ENCODE assay signal across 8 mouse cellular contexts in the genomic region with DNA sequence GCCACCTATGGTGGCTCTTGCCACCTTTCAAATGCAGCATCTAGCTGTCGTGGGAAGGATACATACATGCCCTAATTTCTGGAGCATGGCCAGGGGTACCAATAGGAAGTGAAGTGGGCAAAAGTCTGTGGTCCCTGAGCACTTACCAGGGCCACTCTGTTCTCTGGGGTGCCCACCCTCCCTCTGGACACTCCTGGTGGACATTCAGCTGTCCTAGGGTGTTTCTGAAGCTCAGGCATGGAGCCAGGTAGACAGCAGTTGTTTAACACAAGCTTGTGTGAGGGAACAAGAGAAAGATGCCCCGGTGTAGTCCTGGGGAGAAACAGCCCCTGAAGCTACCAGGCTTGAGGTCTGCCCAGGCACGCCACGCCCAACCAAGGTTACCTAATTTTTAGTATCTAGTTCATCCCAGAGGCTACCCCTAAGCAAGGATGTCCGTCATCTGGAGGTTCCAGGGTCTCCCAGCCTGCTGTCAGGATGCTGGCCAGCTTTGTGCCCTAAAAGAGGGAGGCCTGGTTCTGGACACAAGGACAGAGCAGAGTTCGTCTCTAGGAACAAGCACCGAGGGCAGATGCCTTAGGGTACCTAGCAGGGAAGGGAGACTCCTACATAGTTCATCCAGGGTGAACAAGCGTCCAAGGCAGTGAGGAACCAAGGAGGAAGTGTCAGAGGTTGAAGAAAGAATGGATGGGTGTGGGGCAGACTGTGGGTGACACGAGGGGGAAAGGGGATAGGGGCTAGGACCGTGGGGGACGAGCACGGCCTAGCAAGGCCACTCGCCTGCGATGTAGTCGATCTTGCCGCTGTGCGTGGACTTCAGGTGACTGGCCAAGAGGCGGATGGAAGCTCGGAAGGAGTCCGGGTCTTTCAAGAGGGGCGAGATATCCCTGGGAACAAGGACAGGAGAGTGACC. TPM values are rescaled to one million over a fixed set of nuclear protein-coding genes. Genes with fewer than 3 reads are reported as not detected.
DNase-seq lines count a peak whose midpoint lies in the region; ATAC-seq and TF ChIP-seq lines count a peak whose summit lies in the region.

No protein-coding gene starts in this region.

- ATAC-seq in neural tube, embryonic 11.5 days (ENCODE audit: insufficient read depth, low FRiP score, low TSS enrichment): no peak
- ATAC-seq in hindbrain, postnatal 0 days: peak; percentile 44
- ATAC-seq in midbrain, postnatal 0 days (ENCODE audit: low FRiP score): peak; percentile 15; the same call in 1 of the 2 replicates

- H3K4me1 ChIP-seq in neural tube, embryonic 11.5 days (ENCODE audit: control insufficient read depth, insufficient read depth, low read length): peaks cover 20% of the 10 kb centered on the region
- peaks cover 24% of the 10 kb centered on the region for H3K4me1 ChIP-seq in hindbrain, postnatal 0 days (ENCODE audit: insufficient read depth, low read length)
- H3K4me1 ChIP-seq in midbrain, postnatal 0 days (ENCODE audit: insufficient read depth, low read length): peaks cover 17% of the 10 kb centered on the region

- H3K9me3 ChIP-seq in neural tube, embryonic 11.5 days (ENCODE audit: control insufficient read depth, low read length): no peaks in the 10 kb centered on the region
- H3K9me3 ChIP-seq in hindbrain, postnatal 0 days (ENCODE audit: low read length): no peaks in the 10 kb centered on the region
- no peaks in the 10 kb centered on the region for H3K9me3 ChIP-seq in midbrain, postnatal 0 days (ENCODE audit: low read length)

- peak; percentile 24 for DNase-seq in adrenal gland, adult 2 months
- DNase-seq in adrenal gland, postnatal 4 days (ENCODE audit: low spot score in 2 of 2): no peak
- no peak for DNase-seq in neural tube, embryonic 11.5 days (ENCODE audit: low spot score)
- no peak for DNase-seq in neural tube, embryonic 10.5 days (ENCODE audit: extremely low spot score, low spot score)
- no peak for DNase-seq in hindbrain, postnatal 0 days (ENCODE audit: low spot score)
- no peak for DNase-seq in midbrain, postnatal 0 days (ENCODE audit: low spot score)
- no peak for DNase-seq in urinary bladder, adult 2 months (ENCODE audit: low spot score)
- no peak for DNase-seq in gastrocnemius, postnatal 4 days (ENCODE audit: low spot score in 2 of 2)

- H3K4me2 ChIP-seq in neural tube, embryonic 11.5 days (ENCODE audit: low read depth): peak overlapping the region; percentile 92
- H3K4me2 ChIP-seq in hindbrain, postnatal 0 days (ENCODE audit: low read depth, low read length): peak overlapping the region; percentile 74
- peak overlapping the region; percentile 91 for H3K4me2 ChIP-seq in midbrain, postnatal 0 days (ENCODE audit: low read depth, low read length, poor library complexity, severe bottlenecking)

- peak overlapping the region; percentile 54; the same call in 1 of the 2 replicates for H3K27ac ChIP-seq in neural tube, embryonic 11.5 days (ENCODE audit: low read depth, low read length)
- H3K27ac ChIP-seq in hindbrain, postnatal 0 days: peak overlapping the region; percentile 70
- H3K27ac ChIP-seq in midbrain, postnatal 0 days (ENCODE audit: low read depth, low read length): peak overlapping the region; percentile 80

- TF ChIP-seq CTCF in hindbrain, postnatal 0 days (IDR thresholded peaks at IDR 0.05; ENCODE audit: low read depth): no peak
- no peak for TF ChIP-seq CTCF in midbrain, postnatal 0 days (IDR thresholded peaks at IDR 0.05)

- H3K9ac ChIP-seq in neural tube, embryonic 11.5 days (ENCODE audit: low read length): peak overlapping the region; percentile 87
- peak overlapping the region; percentile 82 for H3K9ac ChIP-seq in hindbrain, postnatal 0 days (replicated peaks; ENCODE audit: low read length)
- peak overlapping the region; percentile 87 for H3K9ac ChIP-seq in midbrain, postnatal 0 days (replicated peaks; ENCODE audit: low read length, poor library complexity, severe bottlenecking)

- H3K4me3 ChIP-seq in neural tube, embryonic 11.5 days (ENCODE audit: low read depth, low read length): peak overlapping the region; percentile 64
- H3K4me3 ChIP-seq in hindbrain, postnatal 0 days (ENCODE audit: low read length): peak overlapping the region; percentile 45
- H3K4me3 ChIP-seq in midbrain, postnatal 0 days (ENCODE audit: low read depth, low read length): peak overlapping the region; percentile 61

- H3K36me3 ChIP-seq in neural tube, embryonic 11.5 days (ENCODE audit: control insufficient read depth, insufficient read depth, low read length): peaks cover 16% of the 10 kb centered on the region
- no peaks in the 10 kb centered on the region; the same call in 1 of the 2 replicates for H3K36me3 ChIP-seq in hindbrain, postnatal 0 days (ENCODE audit: insufficient read depth, low read length)
- H3K36me3 ChIP-seq in midbrain, postnatal 0 days (ENCODE audit: insufficient read depth, low read length): peaks cover 3% of the 10 kb centered on the region; the same call in 1 of the 2 replicates

- H3K27me3 ChIP-seq in neural tube, embryonic 11.5 days (ENCODE audit: control insufficient read depth, insufficient read depth, low read length): no peaks in the 10 kb centered on the region
- H3K27me3 ChIP-seq in hindbrain, postnatal 0 days (ENCODE audit: insufficient read depth, low read length): no peaks in the 10 kb centered on the region
- H3K27me3 ChIP-seq in midbrain, postnatal 0 days (ENCODE audit: insufficient read depth, low read length): no peaks in the 10 kb centered on the region

- 20% methylated on average over 21 of the region's 21 CpGs for WGBS in neural tube, embryonic 11.5 days
- WGBS in hindbrain, postnatal 0 days: 16% methylated on average over 21 of the region's 21 CpGs
- 16% methylated on average over 21 of the region's 21 CpGs for WGBS in midbrain, postnatal 0 days

RNA-seq across cellular contexts. Expression of a gene that starts 0.7 kb away (rescaled TPM):
- total RNA-seq in adrenal gland, adult 2 months (2021): 100 to 1,000 TPM in 1 of 2 experiments, 10 to 100 TPM in 1; 56.2 to 106 TPM
- 161 and 176 TPM in 2 replicates for polyA plus RNA-seq in adrenal gland, adult 2 months (2012; rRNA removed)
- 10 to 100 TPM; 93.4 to 98.6 TPM for total RNA-seq in adrenal gland, postnatal 4 days (2021)
- polyA plus RNA-seq in neural tube, embryonic 11.5 days (2014; fragmentation: Nextera tagmentation; extraction: Ambion mirVana): 219 and 243 TPM in 2 replicates
- 113 and 123 TPM in 2 replicates for total RNA-seq in hindbrain, postnatal 0 days (2014; rRNA removed)
- 183 and 189 TPM in 2 replicates for polyA plus RNA-seq in hindbrain, postnatal 0 days (2015; fragmentation: Nextera tagmentation; extraction: Ambion mirVana)
- total RNA-seq in midbrain, postnatal 0 days (2014; rRNA removed): 83.9 and 97.2 TPM in 2 replicates
- polyA plus RNA-seq in midbrain, postnatal 0 days (2015; fragmentation: Nextera tagmentation; extraction: Ambion mirVana): 157 and 170 TPM in 2 replicates
- polyA plus RNA-seq in urinary bladder, adult 2 months (2012; rRNA removed): 88.1 and 93.0 TPM in 2 replicates
- total RNA-seq in gastrocnemius, postnatal 4 days (2021): 10 to 100 TPM; 37.0 to 40.0 TPM

RNA-seq across cellular contexts. Expression of a gene that starts 8.2 kb away (rescaled TPM):
- total RNA-seq in adrenal gland, adult 2 months (2021): 1 to 10 TPM; 5.0 to 7.0 TPM
- polyA plus RNA-seq in adrenal gland, adult 2 months (2012; rRNA removed): 19.9 and 22.4 TPM in 2 replicates
- 10 to 100 TPM; 33.2 to 36.6 TPM for total RNA-seq in adrenal gland, postnatal 4 days (2021)
- polyA plus RNA-seq in neural tube, embryonic 11.5 days (2014; fragmentation: Nextera tagmentation; extraction: Ambion mirVana): 34.3 and 37.1 TPM in 2 replicates
- total RNA-seq in hindbrain, postnatal 0 days (2014; rRNA removed): 24.9 and 26.3 TPM in 2 replicates
- polyA plus RNA-seq in hindbrain, postnatal 0 days (2015; fragmentation: Nextera tagmentation; extraction: Ambion mirVana): 10.7 and 11.7 TPM in 2 replicates
- 9.2 and 15.6 TPM in 2 replicates for total RNA-seq in midbrain, postnatal 0 days (2014; rRNA removed)
- 6.4 TPM in 2 replicates for polyA plus RNA-seq in midbrain, postnatal 0 days (2015; fragmentation: Nextera tagmentation; extraction: Ambion mirVana)
- 6.6 and 9.9 TPM in 2 replicates for polyA plus RNA-seq in urinary bladder, adult 2 months (2012; rRNA removed)
- total RNA-seq in gastrocnemius, postnatal 4 days (2021): 10 to 100 TPM; 14.7 to 17.1 TPM

RNA-seq across cellular contexts. Expression of a gene that starts 24.9 kb away (rescaled TPM):
- total RNA-seq in adrenal gland, adult 2 months (2021): 10 to 100 TPM; 15.1 to 26.4 TPM
- 47.5 and 64.7 TPM in 2 replicates for polyA plus RNA-seq in adrenal gland, adult 2 months (2012; rRNA removed)
- 10 to 100 TPM; 49.0 to 52.1 TPM for total RNA-seq in adrenal gland, postnatal 4 days (2021)
- 5.5 and 7.5 TPM in 2 replicates for polyA plus RNA-seq in neural tube, embryonic 11.5 days (2014; fragmentation: Nextera tagmentation; extraction: Ambion mirVana)
- total RNA-seq in hindbrain, postnatal 0 days (2014; rRNA removed): 10.0 and 17.5 TPM in 2 replicates
- 1.2 and 1.3 TPM in 2 replicates for polyA plus RNA-seq in hindbrain, postnatal 0 days (2015; fragmentation: Nextera tagmentation; extraction: Ambion mirVana)
- total RNA-seq in midbrain, postnatal 0 days (2014; rRNA removed): 10.8 and 14.2 TPM in 2 replicates
- polyA plus RNA-seq in midbrain, postnatal 0 days (2015; fragmentation: Nextera tagmentation; extraction: Ambion mirVana): 1.3 and 1.8 TPM in 2 replicates
- polyA plus RNA-seq in urinary bladder, adult 2 months (2012; rRNA removed): 68.9 and 70.9 TPM in 2 replicates
- total RNA-seq in gastrocnemius, postnatal 4 days (2021): 10 to 100 TPM; 51.5 to 54.6 TPM

RNA-seq across cellular contexts. Expression of a gene that starts 35.3 kb away (rescaled TPM):
- 1 to 10 TPM; 6.0 to 7.8 TPM for total RNA-seq in adrenal gland, adult 2 months (2021)
- polyA plus RNA-seq in adrenal gland, adult 2 months (2012; rRNA removed): 6.8 and 8.0 TPM in 2 replicates
- total RNA-seq in adrenal gland, postnatal 4 days (2021): 10 to 100 TPM; 11.9 to 13.9 TPM
- 5.4 and 6.6 TPM in 2 replicates for polyA plus RNA-seq in neural tube, embryonic 11.5 days (2014; fragmentation: Nextera tagmentation; extraction: Ambion mirVana)
- 12.0 and 14.2 TPM in 2 replicates for total RNA-seq in hindbrain, postnatal 0 days (2014; rRNA removed)
- 9.1 and 10.0 TPM in 2 replicates for polyA plus RNA-seq in hindbrain, postnatal 0 days (2015; fragmentation: Nextera tagmentation; extraction: Ambion mirVana)
- 12.1 and 14.6 TPM in 2 replicates for total RNA-seq in midbrain, postnatal 0 days (2014; rRNA removed)
- 10.9 and 12.7 TPM in 2 replicates for polyA plus RNA-seq in midbrain, postnatal 0 days (2015; fragmentation: Nextera tagmentation; extraction: Ambion mirVana)
- 16.2 and 20.8 TPM in 2 replicates for polyA plus RNA-seq in urinary bladder, adult 2 months (2012; rRNA removed)
- 10 to 100 TPM in 1 of 2 experiments, 1 to 10 TPM in 1; 9.7 to 10.3 TPM for total RNA-seq in gastrocnemius, postnatal 4 days (2021)

RNA-seq across cellular contexts. Expression of a gene that starts 35.4 kb away (rescaled TPM):
- 10 to 100 TPM; 53.8 to 55.5 TPM for total RNA-seq in adrenal gland, adult 2 months (2021)
- polyA plus RNA-seq in adrenal gland, adult 2 months (2012; rRNA removed): 159 and 161 TPM in 2 replicates
- total RNA-seq in adrenal gland, postnatal 4 days (2021): 10 to 100 TPM; 51.5 to 51.8 TPM
- 55.6 and 59.7 TPM in 2 replicates for polyA plus RNA-seq in neural tube, embryonic 11.5 days (2014; fragmentation: Nextera tagmentation; extraction: Ambion mirVana)
- total RNA-seq in hindbrain, postnatal 0 days (2014; rRNA removed): 7.6 and 11.4 TPM in 2 replicates
- 117 and 130 TPM in 2 replicates for polyA plus RNA-seq in hindbrain, postnatal 0 days (2015; fragmentation: Nextera tagmentation; extraction: Ambion mirVana)
- total RNA-seq in midbrain, postnatal 0 days (2014; rRNA removed): 14.1 and 23.2 TPM in 2 replicates
- 135 and 138 TPM in 2 replicates for polyA plus RNA-seq in midbrain, postnatal 0 days (2015; fragmentation: Nextera tagmentation; extraction: Ambion mirVana)
- 108 and 113 TPM in 2 replicates for polyA plus RNA-seq in urinary bladder, adult 2 months (2012; rRNA removed)
- 10 to 100 TPM; 45.6 to 49.6 TPM for total RNA-seq in gastrocnemius, postnatal 4 days (2021)
